Mouse (Mus musculus) kidney, adult 8-10 months (tissue): ENCODE measurements around the gene Skp1a.
"Not testable (repeated sequence)": the region's sequence is repeated elsewhere in the genome, so short reads cannot be mapped to it uniquely, and the experiment has no call there.

Source experiments
- DNase-seq, 2 experiments: peaks; one replicate each; pipeline ENCODE4 v3.0.0; 2022

Gene Skp1a

DNA sequence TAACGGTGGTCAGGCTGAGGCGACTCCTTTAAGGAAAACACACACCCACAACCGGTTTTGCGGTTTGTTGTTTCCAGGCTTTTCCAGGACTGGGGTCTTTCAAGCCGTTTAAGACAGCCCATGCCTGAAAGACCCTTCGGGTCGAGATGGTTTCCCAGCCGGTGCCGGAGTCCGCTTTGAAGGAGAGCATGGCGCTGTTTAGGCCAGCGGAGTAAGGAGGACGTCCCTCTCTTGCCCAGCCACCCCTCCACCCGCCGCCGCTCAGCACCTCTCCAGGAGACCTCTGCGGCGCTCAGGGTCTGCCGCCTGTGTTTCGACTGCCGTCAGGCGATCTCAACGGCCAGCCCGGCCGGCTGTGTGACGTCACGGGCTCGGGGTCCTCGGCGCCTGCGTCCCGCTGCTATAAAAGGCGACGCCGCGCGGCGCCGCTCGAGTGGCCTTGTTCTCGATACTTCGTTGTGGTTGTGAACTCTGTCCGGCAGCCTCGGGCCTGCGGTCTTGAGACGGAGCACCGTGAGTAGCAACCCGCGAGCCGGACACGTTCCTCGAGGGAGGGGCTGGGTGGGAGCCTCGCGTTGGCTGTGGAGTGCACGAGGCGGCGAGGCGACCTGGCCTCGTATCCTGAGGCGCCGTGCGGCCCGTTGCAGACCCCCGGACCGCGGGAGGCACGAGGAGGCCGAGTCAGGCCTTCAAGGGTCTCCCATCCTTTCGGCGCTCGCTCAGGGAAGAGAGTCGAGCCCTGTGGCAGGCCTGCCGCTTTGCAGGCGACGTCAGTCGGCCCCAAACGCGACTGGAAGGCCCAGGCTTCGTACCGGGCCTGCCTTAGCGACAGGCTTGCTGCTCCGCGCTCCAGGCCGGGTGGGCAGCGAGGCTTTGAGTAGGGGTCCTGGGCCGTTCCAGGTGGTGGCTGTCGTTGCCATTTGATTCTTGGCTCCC is at the start of gene Skp1a:
Skp1a (plus strand) TSS at position 390 of the 936 bp plus-strand sequence.
- peak; percentile 82 to 89 for DNase-seq

DNA sequence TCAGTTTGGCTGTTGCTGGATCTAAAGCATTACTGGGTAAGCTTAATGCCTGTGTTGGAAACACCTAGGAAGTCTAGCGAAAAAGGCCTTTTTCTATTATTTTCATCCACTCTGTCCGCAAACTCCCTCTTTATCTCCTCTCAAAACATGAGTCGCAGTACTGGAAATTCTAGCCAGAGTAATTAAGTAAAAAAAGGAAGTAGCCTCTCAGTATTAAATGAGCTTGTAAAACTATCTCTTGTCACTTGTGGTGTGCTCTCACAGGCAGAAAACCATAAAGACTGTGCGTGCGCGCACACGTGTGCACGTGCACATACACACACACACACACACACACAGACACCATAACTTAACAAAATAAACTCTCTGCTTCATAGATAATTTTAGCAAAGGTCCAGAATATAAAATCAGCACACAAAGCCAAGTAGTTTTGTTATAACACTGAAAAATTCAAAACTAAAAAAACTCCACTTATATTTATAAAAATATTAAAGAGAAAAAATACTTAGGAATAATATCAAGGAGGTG is 35.2 kb upstream of the Skp1a start:
- DNase-seq = not testable (repeated sequence)

DNA sequence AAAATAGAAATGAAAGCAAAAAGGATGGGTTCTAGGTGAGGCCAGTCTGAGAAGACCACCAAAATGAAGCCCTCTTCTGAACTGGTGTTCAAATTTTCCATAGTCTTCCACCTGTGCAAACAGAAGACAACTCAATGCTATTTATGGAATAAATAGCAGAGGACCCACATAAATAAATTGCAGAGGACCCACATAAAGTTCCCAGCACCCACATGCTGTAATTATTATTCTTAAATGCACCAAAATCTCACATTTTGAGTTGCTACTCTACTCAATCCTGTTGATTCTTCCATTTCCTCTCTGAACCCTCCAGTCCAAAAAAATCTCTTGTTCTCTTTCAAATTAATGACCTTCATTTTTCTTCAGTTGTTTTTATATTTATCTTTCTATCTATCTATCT is 17.9 kb upstream of the Skp1a start, which contains the start of gene Olfr1371:
Olfr1371 (minus strand) TSS at position 101 of the 400 bp plus-strand sequence.
- no peak for DNase-seq

DNA sequence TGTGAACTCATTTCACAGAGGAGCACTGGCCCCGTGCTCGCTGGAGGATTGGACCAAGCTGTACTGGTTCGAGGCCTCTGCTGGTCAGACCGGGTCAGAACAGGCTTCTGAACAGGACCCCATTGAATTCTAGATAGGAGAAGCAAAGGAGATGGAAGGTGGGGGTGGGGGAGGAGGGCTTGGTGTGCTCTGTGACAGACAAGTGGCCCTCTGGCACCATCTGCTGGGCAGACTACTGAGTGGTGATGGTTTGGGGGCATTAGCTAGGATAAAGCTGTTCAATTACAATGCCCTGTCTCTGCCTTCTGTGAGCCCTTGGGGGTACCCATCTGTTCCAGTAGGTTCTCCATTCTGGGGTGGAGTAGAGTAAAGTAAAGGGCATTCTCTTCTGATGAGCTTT is 11.5 kb upstream of the Skp1a start:
- DNase-seq = peak in 1 of 2 experiments; percentile 72

DNA sequence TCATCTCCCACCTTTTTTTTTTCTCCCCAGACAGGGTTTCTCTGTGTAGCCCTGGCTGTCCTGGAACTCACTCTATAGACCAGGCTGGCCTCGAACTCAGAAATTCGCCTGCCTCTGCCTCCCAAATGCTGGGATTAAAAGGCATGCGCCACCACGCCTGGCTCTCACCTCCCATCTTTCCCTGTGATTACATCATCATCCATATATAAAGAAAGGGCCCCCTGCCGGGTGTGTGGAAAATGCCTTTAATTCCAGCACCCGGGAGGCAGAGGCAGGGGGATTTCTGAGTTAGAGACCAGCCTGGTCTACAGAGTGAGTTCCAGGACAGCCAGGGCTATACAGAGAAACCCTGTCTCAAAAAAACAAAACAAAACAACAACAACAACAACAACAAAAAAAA is 9.9 kb upstream of the Skp1a start:
- not testable (repeated sequence) for DNase-seq

DNA sequence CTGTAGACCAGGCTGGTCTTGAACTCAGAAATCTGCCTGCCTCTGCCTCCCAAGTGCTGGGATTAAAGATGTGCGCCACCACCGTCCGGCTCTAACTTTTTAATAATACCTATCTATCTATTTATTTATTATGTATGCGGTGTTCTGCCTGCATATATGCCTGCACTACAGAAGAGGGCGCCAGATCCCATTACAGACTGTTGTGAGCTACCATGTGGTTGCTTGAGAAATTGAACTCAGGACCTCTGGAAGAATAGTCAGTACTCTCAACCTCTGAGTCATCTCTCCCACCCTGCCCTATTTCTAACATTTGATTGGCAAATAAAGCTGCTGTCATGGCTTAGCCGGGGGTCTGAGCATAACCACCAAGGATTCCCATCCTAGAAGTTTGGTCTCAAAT is 8.9 kb upstream of the Skp1a start:
- DNase-seq = no peak

GRCm38 (mm10) chr11:52223968-52224682 is 7.7 kb upstream of the Skp1a start:
- DNase-seq = peak; percentile 97

DNA sequence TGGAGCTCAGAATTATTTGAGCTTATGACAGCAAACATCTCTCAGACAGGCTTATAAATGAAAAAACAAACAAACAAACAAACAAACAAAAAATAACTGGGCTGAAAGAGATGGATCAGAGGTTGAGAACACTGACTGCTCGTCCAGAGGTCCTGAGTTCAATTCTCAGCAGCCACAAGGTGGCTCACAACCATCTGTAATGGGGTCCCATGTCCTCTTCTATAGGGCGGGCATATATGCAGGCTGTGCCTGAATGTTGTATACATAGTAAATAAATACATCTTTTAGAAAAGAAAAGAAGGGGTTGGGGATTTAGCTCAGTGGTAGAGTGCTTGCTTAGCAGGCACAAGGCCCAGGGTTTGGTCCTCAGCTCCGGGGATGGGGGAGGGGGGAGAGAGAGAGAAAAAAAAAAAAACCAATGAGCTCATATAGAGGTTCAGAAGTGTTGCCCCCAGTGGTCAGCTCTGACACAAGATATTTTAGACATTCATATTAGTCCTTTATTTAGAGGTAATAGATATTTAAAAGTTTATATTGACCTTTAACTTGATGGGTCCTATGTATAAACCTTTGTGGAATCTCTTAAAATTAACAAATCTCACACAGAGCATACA is 5.7 kb upstream of the Skp1a start:
- DNase-seq = no peak

DNA sequence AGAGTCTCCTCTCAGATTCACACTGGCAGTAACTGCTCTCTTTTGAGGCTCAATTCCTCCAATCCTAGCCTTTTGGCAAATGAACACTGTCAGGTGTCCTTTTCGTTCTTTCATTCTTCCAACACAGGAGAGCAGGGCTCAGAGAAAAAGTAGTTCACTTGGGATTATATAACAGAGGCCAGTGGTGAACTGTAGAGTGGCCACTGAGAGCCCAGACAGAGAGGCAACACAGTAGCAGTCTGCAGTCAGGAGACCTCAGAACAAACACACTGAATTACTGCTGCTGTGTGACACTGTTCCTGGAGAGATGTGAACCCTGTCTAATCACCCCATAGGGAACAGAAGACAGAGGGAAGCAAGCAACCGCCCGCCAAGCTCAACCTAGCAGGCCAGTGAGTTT is 4.7 kb upstream of the Skp1a start:
- peak in 1 of 2 experiments; percentile 54 for DNase-seq

DNA sequence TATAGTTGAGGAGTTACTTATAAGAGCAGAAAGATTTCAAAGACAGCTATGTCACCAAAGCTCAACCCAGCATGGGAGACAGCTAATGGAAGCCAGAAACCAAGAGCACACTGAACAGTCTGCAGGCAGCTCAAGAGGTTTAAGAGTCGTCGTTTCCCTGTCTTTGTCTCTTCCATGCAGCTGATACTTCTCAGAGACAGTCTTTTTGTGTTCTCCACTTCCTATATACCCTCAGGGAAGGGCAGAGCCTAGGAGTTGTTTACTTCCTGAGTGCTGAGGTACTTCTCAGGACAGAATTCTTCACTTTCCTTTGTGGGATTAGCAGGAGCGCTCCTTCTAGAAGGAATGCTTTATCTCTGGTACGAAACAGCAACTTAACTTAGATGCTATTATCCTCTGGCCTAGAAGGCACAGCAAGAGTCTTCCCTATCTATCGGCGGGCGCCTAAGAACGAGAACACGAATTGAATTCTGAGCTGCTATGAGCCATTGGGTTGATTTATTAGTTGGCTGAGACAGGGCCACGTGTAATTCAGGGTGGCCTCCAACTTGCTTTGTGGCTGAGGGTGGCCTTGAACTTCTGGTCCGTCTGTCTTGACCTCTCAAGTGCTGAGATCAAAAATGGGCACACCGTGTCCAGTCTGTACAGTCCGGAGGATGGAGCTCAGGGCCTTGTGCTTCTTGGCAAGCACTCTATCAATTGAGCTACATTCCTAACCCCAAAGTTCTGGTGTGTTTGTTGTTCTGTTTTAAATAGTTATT is 4.1 kb upstream of the Skp1a start:
- no peak for DNase-seq

DNA sequence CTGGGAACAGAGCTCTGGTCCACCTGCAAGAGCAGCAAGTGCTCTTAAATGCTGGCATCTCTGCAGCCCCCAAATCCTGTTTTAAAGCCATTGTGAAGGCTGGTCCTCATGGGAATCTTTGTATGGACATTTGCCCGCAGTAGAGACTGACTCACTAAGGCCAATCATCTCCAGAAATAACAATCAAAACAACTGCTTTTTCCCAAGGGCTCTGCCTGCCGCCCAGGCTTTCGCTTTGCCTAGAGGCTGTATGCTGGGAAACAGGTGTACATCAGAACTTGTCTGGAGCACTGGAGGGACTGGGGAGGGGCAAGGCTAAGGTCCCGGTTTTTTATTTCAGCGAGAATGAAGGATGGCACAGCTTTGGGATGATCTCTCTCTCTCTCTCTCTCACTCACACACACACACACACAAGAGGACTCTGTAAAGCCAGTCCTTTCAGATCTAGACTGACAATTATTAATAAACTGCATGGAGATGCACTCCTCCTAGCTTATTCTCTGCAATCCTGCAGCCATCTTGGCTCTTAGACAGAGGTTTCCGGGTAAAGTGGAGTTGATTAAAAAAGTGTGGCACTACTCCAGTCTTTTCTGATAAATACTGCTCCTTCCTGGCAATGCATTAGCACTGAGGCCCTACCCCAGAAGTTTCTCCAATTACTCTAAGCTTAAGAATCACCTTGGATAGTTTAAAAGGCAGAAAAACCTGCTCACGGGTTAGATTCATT is 2.9 kb upstream of the Skp1a start:
- no peak for DNase-seq

GRCm38 (mm10) chr11:52230694-52231093 is 1.1 kb upstream of the Skp1a start:
- DNase-seq = no peak

GRCm38 (mm10) chr11:52233043-52233653 is 1.4 kb downstream of the Skp1a start:
- no peak for DNase-seq

GRCm38 (mm10) chr11:52233906-52234305 is 2.1 kb downstream of the Skp1a start:
- no peak for DNase-seq

- DNase-seq = peak; percentile 40 to 45
Observed at GRCm38 (mm10) chr11:52234509-52234908, 2.7 kb downstream of the Skp1a start.

DNA sequence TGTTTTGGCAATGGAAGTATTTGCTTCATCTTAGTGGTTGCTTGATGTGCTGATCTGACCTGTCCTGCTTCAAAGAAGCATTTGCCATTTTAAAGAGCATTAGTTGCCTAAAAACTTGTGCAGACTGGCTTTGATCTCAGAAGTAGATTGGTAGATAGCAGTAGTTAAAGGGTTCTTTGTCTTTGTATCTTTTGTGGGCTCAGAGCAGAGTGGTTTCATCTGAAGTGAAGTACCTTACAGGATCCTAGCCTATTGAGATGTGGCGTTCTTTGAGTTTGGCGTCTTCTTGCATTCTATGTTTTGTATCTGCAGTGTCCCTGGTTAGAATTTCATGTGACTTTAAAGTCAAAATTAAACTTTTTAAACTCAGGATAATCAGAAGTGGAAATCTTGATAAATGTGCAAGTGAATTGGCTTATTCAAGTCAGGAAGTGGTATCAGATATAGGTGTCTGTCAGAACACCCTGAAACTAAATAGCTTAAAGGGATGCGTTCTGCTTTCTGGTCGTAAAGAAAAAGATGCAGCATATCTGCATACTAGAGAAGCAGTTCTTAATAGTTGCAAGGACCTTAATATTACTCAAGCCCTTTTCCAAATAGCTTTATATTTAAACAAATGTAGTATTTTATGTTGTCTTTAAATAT is 9.2 kb downstream of the Skp1a start:
- no peak for DNase-seq

GRCm38 (mm10) chr11:52249452-52249851 is 17.7 kb downstream of the Skp1a start:
- DNase-seq = peak; percentile 60 to 80

GRCm38 (mm10) chr11:52251770-52252169 is 20.0 kb downstream of the Skp1a start:
- no peak for DNase-seq

- no peak for DNase-seq
Observed at GRCm38 (mm10) chr11:52252692-52253091, 20.9 kb downstream of the Skp1a start.

- peak; percentile 86 for DNase-seq
Observed at GRCm38 (mm10) chr11:52253674-52254375, 22.0 kb downstream of the Skp1a start.
